Mouse (Mus musculus): ENCODE results near the gene Ndufs8. TPM values are rescaled to one million over a fixed set of nuclear protein-coding genes. Genes with fewer than 3 reads are reported as not detected.

Ndufs8 gene
- total and polyA plus RNA-seq, 3 experiments = 195 to 248 (median 216) TPM

DNA sequence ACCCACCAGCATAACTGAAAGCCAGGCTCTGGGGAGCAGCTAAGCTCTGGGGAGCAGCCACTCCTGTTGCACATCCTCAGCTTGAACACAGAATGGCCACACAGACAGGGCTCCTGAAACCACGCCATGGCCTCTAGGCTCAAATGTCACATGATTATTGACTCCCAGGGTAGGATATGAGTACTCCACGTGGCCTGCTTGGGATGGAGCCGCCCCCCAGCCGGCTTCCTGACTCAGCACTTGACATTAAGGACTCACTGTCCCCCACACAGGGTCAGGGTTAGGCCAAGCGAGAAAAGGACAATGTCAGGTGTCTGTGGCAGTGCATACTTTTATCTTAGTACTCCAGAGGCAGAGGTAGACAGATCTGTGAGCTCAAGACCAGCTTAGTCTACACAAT lies 2.4 kb downstream of the Ndufs8 start:
- peaks cover 17 to 44% of the 10 kb centered on the region in 2 experiments for H3K4me1 ChIP-seq (ENCODE audit: control insufficient read depth in 1 of 2, insufficient read depth in 2 of 2)
- no peak overlapping the region for H3K9ac ChIP-seq (ENCODE audit: insufficient read depth, low read depth)
- no peak for TF ChIP-seq NELFE (IDR thresholded peaks at IDR 0.05; ENCODE audit: low read depth, low read length)
- TF ChIP-seq CHD2 (IDR thresholded peaks at IDR 0.05; ENCODE audit: low read length) = no peak
- no peak for TF ChIP-seq IRF4 (IDR thresholded peaks at IDR 0.05; ENCODE audit: low read depth, low read length)
- no peak for TF ChIP-seq USF1 (IDR thresholded peaks at IDR 0.05; ENCODE audit: low read depth, low read length)
- no peak for TF ChIP-seq TBP (conservative IDR thresholded peaks at IDR 0.05; ENCODE audit: low read depth, low read length)
- no peak for TF ChIP-seq ETS1 (conservative IDR thresholded peaks at IDR 0.05; ENCODE audit: low read depth, low read length)
- no peak for TF ChIP-seq TCF12 (IDR thresholded peaks at IDR 0.05; ENCODE audit: low read depth, low read length)
- no peak for TF ChIP-seq USF2 (conservative IDR thresholded peaks at IDR 0.05; ENCODE audit: low read depth, low read length)
- no peak for TF ChIP-seq HCFC1 (IDR thresholded peaks at IDR 0.05; ENCODE audit: low read depth, low read length)
- no peak for TF ChIP-seq RCOR1 (conservative IDR thresholded peaks at IDR 0.05; ENCODE audit: low read depth, low read length)
- TF ChIP-seq UBTF (IDR thresholded peaks at IDR 0.05; ENCODE audit: low read depth, low read length) = no peak
- no peak for TF ChIP-seq ZMIZ1 (IDR thresholded peaks at IDR 0.05; ENCODE audit: low read depth, low read length)
- no peak for TF ChIP-seq MAZ (IDR thresholded peaks at IDR 0.05; ENCODE audit: low read depth, low read length)
- no peak for TF ChIP-seq ZNF384 (IDR thresholded peaks at IDR 0.05; ENCODE audit: low read depth, low read length)
- no peak overlapping the region for H3K27ac ChIP-seq (ENCODE audit: insufficient read depth, low read depth)
- dilution Hi-C loops (cut with MboI; ENCODE audit: extremely low pct_ligation_motif_present, extremely low pct_unique_long_range_greater_than_20kb, low sequenced_read_pairs) = no loop called here
- H3K9me3 ChIP-seq (replicated peaks; ENCODE audit: low read length) = no peaks in the 10 kb centered on the region
- H3K27me3 ChIP-seq (replicated peaks) = no peaks in the 10 kb centered on the region
- in situ Hi-C loops (cut with MboI; ENCODE audit: low pct_ligation_motif_present, low pct_unique_long_range_greater_than_20kb, low sequenced_read_pairs) = no loop called here
- DNase-seq (ENCODE audit: extremely low read depth) = no peak
- no peak overlapping the region for H3K4me3 ChIP-seq (replicated peaks in 1 of 3; ENCODE audit: low read depth in 2 of 3, low read length in 2 of 3, poor library complexity in 1 of 3)
- H3K79me2 ChIP-seq (replicated peaks; ENCODE audit: control insufficient read depth, extremely low read depth, insufficient read depth, poor library complexity, severe bottlenecking) = peaks cover 12% of the 10 kb centered on the region; the same call in 1 of the 2 replicates
- peaks cover 32 to 42% of the 10 kb centered on the region in 2 experiments for H3K36me3 ChIP-seq (replicated peaks in 1 of 2; ENCODE audit: control insufficient read depth in 1 of 2, insufficient read depth in 1 of 2, low read length in 1 of 2)
- H3K4me2 ChIP-seq (ENCODE audit: insufficient read depth, low read depth, poor library complexity, severe bottlenecking) = no peak overlapping the region

DNA sequence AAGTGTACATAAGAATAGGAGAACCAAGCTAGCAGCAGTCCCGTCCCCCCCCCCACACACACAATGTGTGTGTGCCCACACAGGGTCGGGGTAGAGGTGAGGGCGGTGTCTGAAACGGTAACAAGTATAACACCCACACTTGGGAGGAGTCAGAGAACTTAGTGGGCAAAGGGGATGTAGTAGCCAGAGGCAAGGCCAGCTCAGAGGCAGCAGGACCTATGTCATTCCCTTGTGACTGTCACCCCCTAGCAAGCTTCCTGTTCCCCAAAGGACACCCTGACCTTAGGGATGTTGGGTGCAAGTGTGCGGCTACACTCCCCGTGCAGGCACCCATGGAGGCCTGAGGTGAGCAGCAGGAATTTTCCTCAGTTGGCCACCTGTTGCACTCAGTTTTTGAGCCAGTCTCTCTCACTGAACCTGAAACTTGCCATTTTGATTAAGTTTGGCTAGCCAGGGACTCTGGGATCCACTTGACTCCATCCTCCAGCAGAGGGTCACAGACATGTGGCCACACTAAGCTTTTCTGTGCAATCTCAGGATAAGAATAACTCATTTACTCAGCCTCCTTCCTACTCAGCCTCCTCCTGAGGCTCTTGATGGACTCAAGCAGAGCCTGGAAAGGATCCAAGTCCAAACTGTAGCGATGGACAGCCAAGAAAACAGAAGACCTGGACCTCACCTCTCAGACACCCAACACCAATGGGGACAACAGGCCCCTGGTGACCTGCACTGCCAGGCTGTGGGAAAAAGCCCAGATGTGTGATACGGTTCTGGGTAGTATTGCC lies 4.5 kb downstream of the Ndufs8 start:
- dilution Hi-C loops (cut with MboI; ENCODE audit: extremely low pct_ligation_motif_present, extremely low pct_unique_long_range_greater_than_20kb, low sequenced_read_pairs) = no loop called here
- Histone ChIP-seq H3K4me3 (replicated peaks in 1 of 3; ENCODE audit: low read depth in 2 of 3, low read length in 2 of 3, poor library complexity in 1 of 3) (no peak overlapping the region), H3K27ac (ENCODE audit: insufficient read depth, low read depth) (no peak overlapping the region), H3K9me3 (replicated peaks; ENCODE audit: low read length) (no peaks in the 10 kb centered on the region), H3K36me3 (replicated peaks in 1 of 2; ENCODE audit: control insufficient read depth in 1 of 2, insufficient read depth in 1 of 2, low read length in 1 of 2) (peaks cover 45 to 59% of the 10 kb centered on the region in 2 experiments), H3K4me2 (ENCODE audit: insufficient read depth, low read depth, poor library complexity, severe bottlenecking) (no peak overlapping the region), H3K27me3 (replicated peaks) (no peaks in the 10 kb centered on the region), H3K4me1 (ENCODE audit: control insufficient read depth in 1 of 2, insufficient read depth in 2 of 2) (peaks cover 10 to 44% of the 10 kb centered on the region in 2 experiments; a peak in 3 of 4 replicates), H3K79me2 (replicated peaks; ENCODE audit: control insufficient read depth, extremely low read depth, insufficient read depth, poor library complexity, severe bottlenecking) (peaks cover 7% of the 10 kb centered on the region), H3K9ac (ENCODE audit: insufficient read depth, low read depth) (no peak overlapping the region)
- no peak for DNase-seq (ENCODE audit: extremely low read depth)
- in situ Hi-C loops (cut with MboI; ENCODE audit: low pct_ligation_motif_present, low pct_unique_long_range_greater_than_20kb, low sequenced_read_pairs) = loop anchor here (5.0 kb wide), 1 partner anchor 34 kb away; no protein-coding TSS in a partner anchor
- TF ChIP-seq TCF12 (IDR thresholded peaks at IDR 0.05; ENCODE audit: low read depth, low read length) (no peak), KAT2A (IDR thresholded peaks at IDR 0.05; ENCODE audit: insufficient replicate concordance, low read length) (no peak), NELFE (IDR thresholded peaks at IDR 0.05; ENCODE audit: low read depth, low read length) (no peak), ZC3H11A (IDR thresholded peaks at IDR 0.05; ENCODE audit: low read depth, low read length) (no peak), POLR2AphosphoS2 (IDR thresholded peaks at IDR 0.05; ENCODE audit: low read depth, low read length) (no peak), MAZ (IDR thresholded peaks at IDR 0.05; ENCODE audit: low read depth, low read length) (no peak)

All from CH12.LX (cell line).